Mouse (Mus musculus) lung, embryonic 15.5 days (tissue): Measurements from ENCODE around the gene Dcdc2c. TPM values are rescaled to one million over a fixed set of nuclear protein-coding genes. Genes with fewer than 3 reads are reported as not detected.

ENCODE experiments used
- ATAC-seq: fragments of 200-750 bp; cut with Nextera tagmentation; 2 replicates; pipeline ENCODE4 v1.8.0; 2017; ENCODE audit warnings: moderate number of reproducible peaks, borderline replicate concordance; ENCODE audit not compliant: low FRiP score, low TSS enrichment; ENCODE audit errors: extremely low read depth
- H3K27ac ChIP-seq: fragments of 300-500 bp; sonication (generic); 2 replicates; pipeline ENCODE4 v1.5.1; 2015; ENCODE audit warnings: moderate library complexity, mild to moderate bottlenecking, inconsistent platforms
- H3K27me3 ChIP-seq: fragments of 300-500 bp; sonication (generic); 2 replicates; pipeline ENCODE4 v1.6.1; 2015; ENCODE audit warnings: inconsistent platforms
- H3K36me3 ChIP-seq: fragments of 300-500 bp; sonication (generic); 2 replicates; pipeline ENCODE4 v1.6.1; 2015; ENCODE audit warnings: inconsistent platforms
- H3K4me1 ChIP-seq: fragments of 300-500 bp; sonication (generic); 2 replicates; pipeline ENCODE4 v1.6.1; 2015; ENCODE audit warnings: inconsistent platforms
- H3K4me2 ChIP-seq: fragments of 300-500 bp; sonication (generic); 2 replicates; pipeline ENCODE4 v1.6.1; 2015; ENCODE audit warnings: inconsistent platforms, mild to moderate bottlenecking, moderate library complexity
- H3K4me3 ChIP-seq: fragments of 300-500 bp; sonication (generic); 2 replicates; pipeline ENCODE4 v1.5.1; 2015; ENCODE audit warnings: mild to moderate bottlenecking, inconsistent platforms
- H3K9ac ChIP-seq: fragments of 300-500 bp; sonication (generic); 2 replicates; pipeline ENCODE4 v1.6.1; 2015; ENCODE audit warnings: inconsistent platforms
- H3K9me3 ChIP-seq: fragments of 300-500 bp; sonication (generic); 2 replicates; pipeline ENCODE4 v1.6.1; 2016; ENCODE audit warnings: inconsistent platforms
- WGBS: fragments of 180-500 bp; shearing (Covaris S2); methylation state at CpG from one replicate; pipeline ENCODE4 v1.1.7; 2015; 5-methylcytosine and 5-hydroxymethylcytosine counted together
- polyA plus RNA-seq: library from polyadenylated mRNA; unstranded; fragments of >200 nt; fragmentation: Nextera tagmentation; extraction: Ambion mirVana; gene quantifications from 2 replicates; pipeline ENCODE4 v1.2.1, GENCODE M21; 2015

Gene Dcdc2c
- polyA plus RNA-seq, 1 experiment from 2014 or later: 0.24 TPM

GRCm38 (mm10) chr12:28575366-28576070 lies 23.3 kb upstream of the Dcdc2c start:
- WGBS: 64% methylated on average over 6 of the region's 6 CpGs
- Histone ChIP-seq H3K4me1 (no peaks in the 10 kb centered on the region), H3K4me2 (no peak overlapping the region), H3K4me3 (no peak overlapping the region), H3K9me3 (no peaks in the 10 kb centered on the region), H3K36me3 (no peaks in the 10 kb centered on the region), H3K27me3 (no peaks in the 10 kb centered on the region), H3K27ac (no peak overlapping the region), H3K9ac (no peak overlapping the region)
- ATAC-seq: no peak

- no peak for ATAC-seq
- WGBS: 62% methylated on average over 2 of the region's 2 CpGs
- H3K36me3 ChIP-seq: no peaks in the 10 kb centered on the region
- no peaks in the 10 kb centered on the region for H3K4me1 ChIP-seq
- H3K27me3 ChIP-seq: no peaks in the 10 kb centered on the region
- no peak overlapping the region for H3K4me2 ChIP-seq
- H3K27ac ChIP-seq: no peak overlapping the region
- H3K9me3 ChIP-seq: no peaks in the 10 kb centered on the region
- no peak overlapping the region for H3K4me3 ChIP-seq
- no peak overlapping the region for H3K9ac ChIP-seq
Measured at GRCm38 (mm10) chr12:28572241-28572640, 20.0 kb upstream of the Dcdc2c start.

GRCm38 (mm10) chr12:28551775-28552174 lies 424 bp downstream of the Dcdc2c start:
- Histone ChIP-seq H3K9ac (no peak overlapping the region), H3K4me2 (no peak overlapping the region), H3K27ac (no peak overlapping the region), H3K4me1 (no peaks in the 10 kb centered on the region), H3K9me3 (no peaks in the 10 kb centered on the region), H3K4me3 (no peak overlapping the region), H3K27me3 (no peaks in the 10 kb centered on the region; the same call in 1 of the 2 replicates), H3K36me3 (no peaks in the 10 kb centered on the region)
- WGBS: 66% methylated on average over 18 of the region's 18 CpGs
- ATAC-seq: no peak

GRCm38 (mm10) chr12:28548887-28549286 lies 3.3 kb downstream of the Dcdc2c start:
- Histone ChIP-seq H3K9ac (no peak overlapping the region), H3K27me3 (no peaks in the 10 kb centered on the region; the same call in 1 of the 2 replicates), H3K36me3 (no peaks in the 10 kb centered on the region), H3K27ac (no peak overlapping the region), H3K4me3 (no peak overlapping the region), H3K4me2 (no peak overlapping the region), H3K9me3 (no peaks in the 10 kb centered on the region), H3K4me1 (no peaks in the 10 kb centered on the region)
- WGBS: 39% methylated on average over 4 of the region's 4 CpGs
- ATAC-seq: no peak

GRCm38 (mm10) chr12:28514264-28514775 lies 37.9 kb downstream of the Dcdc2c start:
- H3K4me3 ChIP-seq: no peak overlapping the region
- no peak for ATAC-seq
- 46% methylated on average over 1 of the region's 1 CpGs for WGBS
- H3K9me3 ChIP-seq: no peaks in the 10 kb centered on the region
- H3K4me2 ChIP-seq: no peak overlapping the region
- H3K4me1 ChIP-seq: no peaks in the 10 kb centered on the region
- H3K36me3 ChIP-seq: no peaks in the 10 kb centered on the region
- no peak overlapping the region for H3K27ac ChIP-seq
- H3K27me3 ChIP-seq: no peaks in the 10 kb centered on the region
- H3K9ac ChIP-seq: no peak overlapping the region

GRCm38 (mm10) chr12:28509699-28510280 lies 42.4 kb downstream of the Dcdc2c start:
- WGBS: 23% methylated on average over 5 of the region's 5 CpGs
- H3K4me1 ChIP-seq: no peaks in the 10 kb centered on the region
- H3K27ac ChIP-seq: no peak overlapping the region
- no peak for ATAC-seq
- no peak overlapping the region for H3K4me3 ChIP-seq
- H3K4me2 ChIP-seq: no peak overlapping the region
- H3K27me3 ChIP-seq: no peaks in the 10 kb centered on the region
- no peak overlapping the region for H3K9ac ChIP-seq
- H3K9me3 ChIP-seq: no peaks in the 10 kb centered on the region
- H3K36me3 ChIP-seq: no peaks in the 10 kb centered on the region

GRCm38 (mm10) chr12:28494289-28494688 lies 57.9 kb downstream of the Dcdc2c start:
- H3K27me3 ChIP-seq: no peaks in the 10 kb centered on the region
- no peak overlapping the region for H3K4me2 ChIP-seq
- H3K4me3 ChIP-seq: no peak overlapping the region
- ATAC-seq: no peak
- no peaks in the 10 kb centered on the region for H3K9me3 ChIP-seq
- H3K4me1 ChIP-seq: no peaks in the 10 kb centered on the region
- H3K36me3 ChIP-seq: no peaks in the 10 kb centered on the region
- 59% methylated on average over 5 of the region's 5 CpGs for WGBS
- H3K9ac ChIP-seq: no peak overlapping the region
- H3K27ac ChIP-seq: no peak overlapping the region

- H3K4me1 ChIP-seq: no peaks in the 10 kb centered on the region
- H3K4me3 ChIP-seq: no peak overlapping the region
- no peaks in the 10 kb centered on the region for H3K36me3 ChIP-seq
- ATAC-seq: no peak
- H3K9ac ChIP-seq: no peak overlapping the region
- H3K27ac ChIP-seq: no peak overlapping the region
- WGBS: 71% methylated on average over 10 of the region's 10 CpGs
- no peak overlapping the region for H3K4me2 ChIP-seq
- H3K27me3 ChIP-seq: no peaks in the 10 kb centered on the region
- H3K9me3 ChIP-seq: no peaks in the 10 kb centered on the region
Measured at GRCm38 (mm10) chr12:28482483-28483160, 69.6 kb downstream of the Dcdc2c start.

GRCm38 (mm10) chr12:28460951-28461431 lies 91.2 kb downstream of the Dcdc2c start:
- no peaks in the 10 kb centered on the region for H3K36me3 ChIP-seq
- H3K27ac ChIP-seq: no peak overlapping the region
- no peaks in the 10 kb centered on the region for H3K27me3 ChIP-seq
- no peaks in the 10 kb centered on the region for H3K4me1 ChIP-seq
- 65% methylated on average over 2 of the region's 2 CpGs for WGBS
- H3K9me3 ChIP-seq: no peaks in the 10 kb centered on the region
- H3K4me2 ChIP-seq: no peak overlapping the region
- no peak overlapping the region for H3K9ac ChIP-seq
- no peak for ATAC-seq
- no peak overlapping the region for H3K4me3 ChIP-seq

- H3K4me2 ChIP-seq: no peak overlapping the region
- WGBS: 78% methylated on average over 7 of the region's 7 CpGs
- no peaks in the 10 kb centered on the region for H3K9me3 ChIP-seq
- H3K27ac ChIP-seq: no peak overlapping the region
- no peak overlapping the region for H3K9ac ChIP-seq
- H3K4me1 ChIP-seq: no peaks in the 10 kb centered on the region
- ATAC-seq: no peak
- no peak overlapping the region for H3K4me3 ChIP-seq
- H3K36me3 ChIP-seq: no peaks in the 10 kb centered on the region
- H3K27me3 ChIP-seq: no peaks in the 10 kb centered on the region
Measured at GRCm38 (mm10) chr12:28460523-28460922, 91.7 kb downstream of the Dcdc2c start.

GRCm38 (mm10) chr12:28458786-28459185 lies 93.4 kb downstream of the Dcdc2c start:
- no peak overlapping the region for H3K4me3 ChIP-seq
- no peak overlapping the region for H3K4me2 ChIP-seq
- H3K4me1 ChIP-seq: no peaks in the 10 kb centered on the region
- H3K9me3 ChIP-seq: no peaks in the 10 kb centered on the region
- no peaks in the 10 kb centered on the region for H3K36me3 ChIP-seq
- WGBS: 90% methylated on average over 5 of the region's 5 CpGs
- H3K27me3 ChIP-seq: no peaks in the 10 kb centered on the region
- no peak overlapping the region for H3K9ac ChIP-seq
- no peak for ATAC-seq
- no peak overlapping the region for H3K27ac ChIP-seq

GRCm38 (mm10) chr12:28436536-28436935 lies 115.7 kb downstream of the Dcdc2c start:
- no peak for ATAC-seq
- Histone ChIP-seq H3K27ac (no peak overlapping the region), H3K9ac (no peak overlapping the region), H3K36me3 (no peaks in the 10 kb centered on the region), H3K4me3 (no peak overlapping the region), H3K4me2 (no peak overlapping the region), H3K9me3 (no peaks in the 10 kb centered on the region), H3K4me1 (peaks cover 5% of the 10 kb centered on the region; the same call in 1 of the 2 replicates), H3K27me3 (no peaks in the 10 kb centered on the region)
- 59% methylated on average over 5 of the region's 5 CpGs for WGBS
